Mouse (Mus musculus) layer of hippocampus, adult 18-20 months (tissue): ENCODE measurements around the gene Gpr132. TPM values are rescaled to one million over a fixed set of nuclear protein-coding genes. Genes with fewer than 3 reads are reported as not detected.

Experiments used
- DNase-seq, 2 experiments: peaks; one replicate each; pipeline ENCODE4 v3.0.0; 2022; ENCODE audit warnings: low spot score in 2 of 2
- total RNA-seq, 2 experiments: library from RNA; stranded (reverse); gene quantifications; 2 replicates each; pipeline ENCODE4 v1.2.3; 2021

Gpr132 gene
- total RNA-seq, 2 experiments from 2014 or later: not detected

GRCm38 (mm10) chr12:112877073-112877576 is 9.1 kb upstream of the Gpr132 start:
- no peak for DNase-seq

- no peak for DNase-seq
Measured at GRCm38 (mm10) chr12:112876332-112877072, 8.5 kb upstream of the Gpr132 start.

GRCm38 (mm10) chr12:112875225-112876013 is 7.4 kb upstream of the Gpr132 start:
- peak; percentile 58 to 87 for DNase-seq

- no peak for DNase-seq
Measured at GRCm38 (mm10) chr12:112874199-112874598, 6.2 kb upstream of the Gpr132 start.

- DNase-seq: peak in 1 of 2 experiments; percentile 51
Measured at GRCm38 (mm10) chr12:112873452-112874190, 5.6 kb upstream of the Gpr132 start.

- no peak for DNase-seq
Measured at GRCm38 (mm10) chr12:112872991-112873390, 5.0 kb upstream of the Gpr132 start.

GRCm38 (mm10) chr12:112871272-112871671 is 3.2 kb upstream of the Gpr132 start:
- no peak for DNase-seq

GRCm38 (mm10) chr12:112870775-112871174 is 2.7 kb upstream of the Gpr132 start:
- DNase-seq: no peak

GRCm38 (mm10) chr12:112869783-112870204 is 1.8 kb upstream of the Gpr132 start:
- no peak for DNase-seq

- DNase-seq: no peak
Measured at GRCm38 (mm10) chr12:112867106-112867674, 838 bp downstream of the Gpr132 start.

GRCm38 (mm10) chr12:112866467-112867080 is 1.5 kb downstream of the Gpr132 start:
- no peak for DNase-seq

- DNase-seq: no peak
Measured at GRCm38 (mm10) chr12:112864804-112865203, 3.2 kb downstream of the Gpr132 start.

GRCm38 (mm10) chr12:112861911-112862321 is 6.1 kb downstream of the Gpr132 start:
- no peak for DNase-seq

- DNase-seq: no peak
Measured at GRCm38 (mm10) chr12:112860765-112861164, 7.3 kb downstream of the Gpr132 start.

GRCm38 (mm10) chr12:112859930-112860329 is 8.1 kb downstream of the Gpr132 start:
- DNase-seq: no peak

- DNase-seq: no peak
Measured at GRCm38 (mm10) chr12:112858581-112859336, 9.3 kb downstream of the Gpr132 start.

GRCm38 (mm10) chr12:112857021-112857925 is 10.8 kb downstream of the Gpr132 start:
- DNase-seq: no peak

GRCm38 (mm10) chr12:112856338-112856737 is 11.7 kb downstream of the Gpr132 start:
- DNase-seq: no peak
